Mouse (Mus musculus) gastrocnemius, postnatal 4 days (tissue): ENCODE measurements at regions not wholly inside any gene's neighbourhood (a gene's known extent, or its start where the extent isn't known, plus 50 kb on each side); places are given as distances from the start of the nearest gene placed in this dataset.
A peak's percentile ranks its signal among the peaks of the same experiment; 100 is the strongest.

Experiments
- DNase-seq, 2 experiments: peaks; one replicate each; pipeline ENCODE4 v3.0.0; 2021 to 2022; ENCODE audit warnings: low spot score in 2 of 2, mixed read lengths in 2 of 2

GRCm38 (mm10) chr13:101931264-101931663, 163.2 kb upstream of the Pik3r1 start:
- no peak for DNase-seq

- no peak for DNase-seq
These were observed 163.9 kb upstream of the Pik3r1 start for GRCm38 (mm10) chr13:101931882-101932281.

- DNase-seq, result no peak
These were observed 167.8 kb upstream of the Pik3r1 start for GRCm38 (mm10) chr13:101935843-101936242.

GRCm38 (mm10) chr13:101954521-101954920, 186.5 kb upstream of the Pik3r1 start:
- no peak for DNase-seq

- no peak for DNase-seq
These were observed 187.9 kb upstream of the Pik3r1 start for GRCm38 (mm10) chr13:101955806-101956418.

- peak in 1 of 2 experiments; percentile 16 for DNase-seq
These were observed 189.8 kb upstream of the Pik3r1 start for GRCm38 (mm10) chr13:101957782-101958181.

GRCm38 (mm10) chr13:101965537-101965936, 197.5 kb upstream of the Pik3r1 start:
- no peak for DNase-seq

- no peak for DNase-seq
These were observed 198.9 kb upstream of the Pik3r1 start for GRCm38 (mm10) chr13:101966799-101967397.

GRCm38 (mm10) chr13:101967466-101967865, 199.4 kb upstream of the Pik3r1 start:
- no peak for DNase-seq

- no peak for DNase-seq
These were observed 208.7 kb upstream of the Pik3r1 start for GRCm38 (mm10) chr13:101976766-101977165.

- no peak for DNase-seq
These were observed 212.3 kb upstream of the Pik3r1 start for GRCm38 (mm10) chr13:101980171-101980835.

GRCm38 (mm10) chr13:101988637-101989413, 220.8 kb upstream of the Pik3r1 start:
- DNase-seq, result no peak

GRCm38 (mm10) chr13:101991729-101992128, 223.7 kb upstream of the Pik3r1 start:
- DNase-seq, result no peak

- DNase-seq, result peak in 1 of 2 experiments; percentile 10
These were observed 226.8 kb upstream of the Pik3r1 start for GRCm38 (mm10) chr13:101994779-101995178.

GRCm38 (mm10) chr13:101995529-101995928, 227.5 kb upstream of the Pik3r1 start:
- DNase-seq, result no peak

GRCm38 (mm10) chr13:101996144-101996543, 228.1 kb upstream of the Pik3r1 start:
- no peak for DNase-seq

- no peak for DNase-seq
These were observed 229.4 kb upstream of the Pik3r1 start for GRCm38 (mm10) chr13:101997415-101997814.

- no peak for DNase-seq
These were observed 238.5 kb upstream of the Pik3r1 start for GRCm38 (mm10) chr13:102006565-102006964.

- DNase-seq, result no peak
These were observed 243.9 kb upstream of the Pik3r1 start for GRCm38 (mm10) chr13:102011965-102012364.

- DNase-seq, result no peak
These were observed 246.5 kb upstream of the Pik3r1 start for GRCm38 (mm10) chr13:102014514-102014913.

- peak in 1 of 2 experiments; percentile 13 for DNase-seq
These were observed 246.9 kb upstream of the Pik3r1 start for GRCm38 (mm10) chr13:102014958-102015357.

- DNase-seq, result no peak
These were observed 248.5 kb upstream of the Pik3r1 start for GRCm38 (mm10) chr13:102016518-102016917.
